Mouse (Mus musculus) forebrain, embryonic 14.5 days (tissue): Measurements from ENCODE around the gene Map4k5. TPM values are rescaled to one million over a fixed set of nuclear protein-coding genes. Genes with fewer than 3 reads are reported as not detected.
A peak's percentile ranks its signal among the peaks of the same experiment; 100 is the strongest.

Source experiments
- ATAC-seq: fragments of 200-750 bp; cut with Nextera tagmentation; 2 replicates; pipeline ENCODE4 v1.8.0; 2017; ENCODE audit warnings: mild to moderate bottlenecking, moderate library complexity
- DNase-seq: peaks from one replicate; pipeline ENCODE4 v3.0.0-alpha.2; 2015; ENCODE audit warnings: low spot score
- H3K27ac ChIP-seq: fragments of 300-500 bp; sonication (generic); 2 replicates; pipeline ENCODE4 v1.5.1; 2014; ENCODE audit warnings: low read depth, mild to moderate bottlenecking, control low read depth, low read length, moderate library complexity
- H3K27me3 ChIP-seq: fragments of 300-500 bp; sonication (generic); replicated peaks from 2 replicates; pipeline ENCODE4 v1.6.1; 2014; ENCODE audit warnings: low read length, control low read depth, mixed read lengths; ENCODE audit not compliant: control insufficient read depth, insufficient read depth
- H3K36me3 ChIP-seq: fragments of 300-500 bp; sonication (generic); 2 replicates; pipeline ENCODE4 v1.6.1; 2014; ENCODE audit warnings: low read length, control low read depth; ENCODE audit not compliant: control insufficient read depth, insufficient read depth
- H3K4me1 ChIP-seq: fragments of 300-500 bp; sonication (generic); 2 replicates; pipeline ENCODE4 v1.6.1; 2014; ENCODE audit warnings: antibody characterized with exemption, low read length, control low read depth; ENCODE audit not compliant: control insufficient read depth, insufficient read depth
- H3K4me2 ChIP-seq: fragments of 300-500 bp; sonication (generic); 2 replicates; pipeline ENCODE4 v1.6.1; 2014; ENCODE audit warnings: mild to moderate bottlenecking, control low read depth, low read length
- H3K4me3 ChIP-seq: fragments of 300-500 bp; sonication (generic); 2 replicates; pipeline ENCODE4 v1.5.1; 2014; ENCODE audit warnings: low read depth, low read length, control low read depth
- H3K9ac ChIP-seq: fragments of 300-500 bp; sonication (generic); 2 replicates; pipeline ENCODE4 v1.6.1; 2014; ENCODE audit warnings: mild to moderate bottlenecking, low read length, control low read depth, moderate library complexity
- H3K9me3 ChIP-seq: fragments of 300-500 bp; sonication (generic); replicated peaks from 2 replicates; pipeline ENCODE4 v1.6.1; 2016; ENCODE audit warnings: low read length, control low read depth, mixed read lengths; ENCODE audit not compliant: control insufficient read depth
- WGBS: fragments of 180-500 bp; shearing (Covaris S2); extraction: QIAGEN DNeasy Blood & Tissue Kit; methylation state at CpG from one replicate; pipeline ENCODE4 v1.1.7; 2014; 5-methylcytosine and 5-hydroxymethylcytosine counted together
- polyA plus RNA-seq: library from polyadenylated mRNA; unstranded; fragments of >200 nt; fragmentation: Nextera tagmentation; extraction: Ambion mirVana; gene quantifications from 2 replicates; pipeline ENCODE4 v1.2.1, GENCODE M21; 2014

The Map4k5 gene
- polyA plus RNA-seq, 1 experiment from 2014 or later: 30.5 TPM

GRCm38 (mm10) chr12:69922099-69922498 is 29.1 kb upstream of the Map4k5 start:
- Histone ChIP-seq H3K27me3 (no peaks in the 10 kb centered on the region), H3K4me2 (no peak overlapping the region), H3K27ac (no peak overlapping the region), H3K9ac (no peak overlapping the region), H3K4me3 (no peak overlapping the region), H3K36me3 (peaks cover 3% of the 10 kb centered on the region), H3K4me1 (no peaks in the 10 kb centered on the region), H3K9me3 (no peaks in the 10 kb centered on the region)
- DNase-seq (no peak), ATAC-seq (no peak)
- WGBS: 92% methylated on average over 1 of the region's 1 CpGs

GRCm38 (mm10) chr12:69917870-69918269 is 24.9 kb upstream of the Map4k5 start:
- DNase-seq (no peak), ATAC-seq (no peak)
- WGBS: 87% methylated on average over 2 of the region's 2 CpGs

GRCm38 (mm10) chr12:69912737-69913136 is 19.7 kb upstream of the Map4k5 start:
- Histone ChIP-seq H3K4me2 (no peak overlapping the region), H3K27me3 (no peaks in the 10 kb centered on the region), H3K36me3 (no peaks in the 10 kb centered on the region), H3K27ac (no peak overlapping the region), H3K9ac (no peak overlapping the region), H3K4me3 (no peak overlapping the region), H3K4me1 (peaks cover 7% of the 10 kb centered on the region; the same call in 1 of the 2 replicates), H3K9me3 (no peaks in the 10 kb centered on the region)
- no peak for DNase-seq
- ATAC-seq: no peak
- 91% methylated on average over 7 of the region's 7 CpGs for WGBS

More at GRCm38 (mm10) chr12:69917870-69918269, 24.9 kb upstream of the Map4k5 start:
- Histone ChIP-seq H3K9me3 (no peaks in the 10 kb centered on the region), H3K27ac (no peak overlapping the region), H3K4me2 (no peak overlapping the region), H3K9ac (no peak overlapping the region), H3K4me3 (no peak overlapping the region), H3K27me3 (no peaks in the 10 kb centered on the region), H3K4me1 (no peaks in the 10 kb centered on the region), H3K36me3 (no peaks in the 10 kb centered on the region)

GRCm38 (mm10) chr12:69911906-69912305 is 18.9 kb upstream of the Map4k5 start:
- H3K4me3 ChIP-seq: no peak overlapping the region
- no peaks in the 10 kb centered on the region for H3K9me3 ChIP-seq
- no peak overlapping the region for H3K27ac ChIP-seq
- ATAC-seq (no peak), DNase-seq (no peak)
- H3K36me3 ChIP-seq: no peaks in the 10 kb centered on the region
- no peak overlapping the region for H3K9ac ChIP-seq
- peaks cover 9% of the 10 kb centered on the region; the same call in 1 of the 2 replicates for H3K4me1 ChIP-seq
- 91% methylated on average over 7 of the region's 7 CpGs for WGBS
- no peak overlapping the region for H3K4me2 ChIP-seq
- no peaks in the 10 kb centered on the region for H3K27me3 ChIP-seq

- DNase-seq (peak; percentile 69), ATAC-seq (peak; percentile 83)
- H3K27ac ChIP-seq: peak overlapping the region; percentile 96
- no peaks in the 10 kb centered on the region for H3K27me3 ChIP-seq
- WGBS: 19% methylated on average over 19 of the region's 19 CpGs
- peaks cover 11% of the 10 kb centered on the region; the same call in 1 of the 2 replicates for H3K4me1 ChIP-seq
- H3K9me3 ChIP-seq: no peaks in the 10 kb centered on the region
- H3K36me3 ChIP-seq: no peaks in the 10 kb centered on the region
- peak overlapping the region; percentile 60 for H3K4me2 ChIP-seq
- peak overlapping the region; percentile 48 for H3K4me3 ChIP-seq
- peak overlapping the region; percentile 84 for H3K9ac ChIP-seq
These were observed 15.5 kb upstream of the Map4k5 start for GRCm38 (mm10) chr12:69908511-69908900.

- peak overlapping the region; percentile 84 for H3K9ac ChIP-seq
- no peaks in the 10 kb centered on the region for H3K27me3 ChIP-seq
- ATAC-seq (peak; percentile 85), DNase-seq (peak; percentile 83)
- H3K36me3 ChIP-seq: no peaks in the 10 kb centered on the region
- peak overlapping the region; percentile 60 for H3K4me2 ChIP-seq
- WGBS: 1% methylated on average over 29 of the region's 30 CpGs
- no peaks in the 10 kb centered on the region for H3K9me3 ChIP-seq
- peaks cover 11% of the 10 kb centered on the region; the same call in 1 of the 2 replicates for H3K4me1 ChIP-seq
- peak overlapping the region; percentile 96 for H3K27ac ChIP-seq
- H3K4me3 ChIP-seq: peak overlapping the region; percentile 48
These were observed 14.9 kb upstream of the Map4k5 start for GRCm38 (mm10) chr12:69907667-69908510.

GRCm38 (mm10) chr12:69904991-69905390 is 12.0 kb upstream of the Map4k5 start:
- ATAC-seq: no peak
- Histone ChIP-seq H3K27ac (no peak overlapping the region), H3K9ac (no peak overlapping the region), H3K36me3 (no peaks in the 10 kb centered on the region), H3K9me3 (no peaks in the 10 kb centered on the region), H3K4me3 (no peak overlapping the region), H3K27me3 (no peaks in the 10 kb centered on the region), H3K4me1 (peaks cover 11% of the 10 kb centered on the region; the same call in 1 of the 2 replicates), H3K4me2 (no peak overlapping the region)
- no peak for DNase-seq
- 75% methylated on average over 2 of the region's 2 CpGs for WGBS

- Histone ChIP-seq H3K4me1 (no peaks in the 10 kb centered on the region), H3K27ac (no peak overlapping the region), H3K36me3 (no peaks in the 10 kb centered on the region), H3K27me3 (no peaks in the 10 kb centered on the region), H3K9ac (no peak overlapping the region), H3K9me3 (no peaks in the 10 kb centered on the region), H3K4me2 (no peak overlapping the region), H3K4me3 (no peak overlapping the region)
- ATAC-seq (no peak), DNase-seq (no peak)
- WGBS: 91% methylated on average over 4 of the region's 4 CpGs
These were observed 5.1 kb upstream of the Map4k5 start for GRCm38 (mm10) chr12:69898119-69898518.

GRCm38 (mm10) chr12:69895046-69895445 is 2.0 kb upstream of the Map4k5 start:
- Histone ChIP-seq H3K9me3 (no peaks in the 10 kb centered on the region), H3K27me3 (no peaks in the 10 kb centered on the region), H3K9ac (no peak overlapping the region), H3K27ac (no peak overlapping the region), H3K4me2 (no peak overlapping the region), H3K4me3 (no peak overlapping the region), H3K4me1 (peaks cover 15% of the 10 kb centered on the region), H3K36me3 (no peaks in the 10 kb centered on the region)
- 81% methylated on average over 2 of the region's 2 CpGs for WGBS
- DNase-seq (no peak), ATAC-seq (no peak)
